Mouse (Mus musculus): ENCODE results near the gene Prss29. TPM values are rescaled to one million over a fixed set of nuclear protein-coding genes. Genes with fewer than 3 reads are reported as not detected.

The Prss29 gene
- total and polyA plus RNA-seq, 3 experiments, result not detected

DNA sequence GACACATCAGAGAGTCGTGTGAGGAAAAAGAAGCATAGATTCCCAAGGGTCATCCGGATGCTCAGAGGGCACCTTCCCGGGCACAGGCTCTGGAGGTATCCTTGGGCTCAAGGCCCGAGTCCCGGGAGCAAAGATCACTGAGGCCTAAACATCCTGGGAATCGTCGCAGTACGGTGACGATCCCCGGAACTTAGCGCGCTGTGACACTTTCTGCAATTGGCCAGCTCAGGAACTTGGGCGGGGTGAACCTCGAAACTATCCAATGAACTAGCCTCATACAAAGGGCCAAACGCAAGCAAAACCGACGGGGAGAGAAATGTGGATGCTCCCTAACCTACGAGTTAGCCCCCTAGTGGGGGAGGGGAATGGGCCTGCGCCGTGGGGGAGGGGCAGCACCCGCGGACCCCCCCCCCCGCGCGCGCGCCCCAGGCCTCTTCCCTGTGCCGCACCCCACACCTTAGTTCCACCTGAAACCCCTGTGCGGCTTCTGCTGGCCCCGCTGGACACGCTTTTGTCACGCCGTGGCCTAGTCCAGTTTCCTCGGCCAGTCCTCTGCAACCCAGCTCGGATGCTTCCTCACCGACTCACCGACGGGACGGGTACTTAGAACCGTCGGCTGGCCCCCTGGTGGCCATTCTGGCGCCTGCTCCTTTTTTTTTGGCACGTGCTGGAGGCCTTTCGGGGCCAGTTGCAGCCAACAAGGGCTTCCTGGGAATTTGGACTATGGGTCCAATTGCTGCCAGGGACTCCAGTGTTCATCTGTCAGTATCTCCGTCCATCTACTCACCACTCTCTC is 44.5 kb upstream of the Prss29 start:
- Histone ChIP-seq H3K36me3 (ENCODE audit: control insufficient read depth in 1 of 2, insufficient read depth in 2 of 2, low read length in 2 of 2) (peaks cover 9 to 18% of the 10 kb centered on the region in 2 experiments), H3K9ac (ENCODE audit: control insufficient read depth, low read depth, low read length, poor library complexity, severe bottlenecking) (peak overlapping the region; percentile 95), H3K27ac (ENCODE audit: control insufficient read depth, low read depth, low read length) (peak overlapping the region; percentile 96), H3K4me1 (ENCODE audit: control insufficient read depth in 1 of 2, insufficient read depth in 2 of 2, low read length in 2 of 2) (peaks cover 9 to 32% of the 10 kb centered on the region in 2 experiments), H3K79me2 (ENCODE audit: control insufficient read depth, insufficient read depth, low read length, poor library complexity) (peaks cover 45% of the 10 kb centered on the region), H3K27me3 (ENCODE audit: control insufficient read depth in 1 of 2, insufficient read depth in 2 of 2, low read length in 2 of 2) (no peaks in the 10 kb centered on the region), H3K9me3 (replicated peaks; ENCODE audit: insufficient read depth, low read length) (no peaks in the 10 kb centered on the region), H3K4me3 (ENCODE audit: control insufficient read depth in 1 of 2, insufficient read depth in 1 of 2, low read depth in 2 of 2, low read length in 2 of 2) (peak overlapping the region; percentile 81 to 91)
- DNase-seq (ENCODE audit: low read depth, low spot score), result peak; percentile 99
- TF ChIP-seq ETS1 (IDR thresholded peaks at IDR 0.05; ENCODE audit: low read depth, low read length) (peak; percentile 32), TCF12 (IDR thresholded peaks at IDR 0.05; ENCODE audit: low read depth, low read length) (peak; percentile 41; the same call in 1 of the 2 replicates), TBP (IDR thresholded peaks at IDR 0.05; ENCODE audit: low read depth, low read length) (peak; percentile 23; the same call in 1 of the 2 replicates), USF1 (IDR thresholded peaks at IDR 0.05; ENCODE audit: low read depth, low read length) (peak; percentile 75), RAD21 (IDR thresholded peaks at IDR 0.05; ENCODE audit: low read depth, low read length) (peak; percentile 2; the same call in 1 of the 2 replicates), SMC3 (IDR thresholded peaks at IDR 0.05; ENCODE audit: low read depth, low read length) (peak; percentile 36), TAL1 (IDR thresholded peaks at IDR 0.05; ENCODE audit: low read length) (no peak), GATA1 (IDR thresholded peaks at IDR 0.05; ENCODE audit: low read depth, low read length) (no peak), MAX (IDR thresholded peaks at IDR 0.05; ENCODE audit: low read length) (peak; percentile 86), MXI1 (IDR thresholded peaks at IDR 0.05; ENCODE audit: low read depth, low read length) (peak; percentile 83), NRF1 (IDR thresholded peaks at IDR 0.05; ENCODE audit: insufficient read depth, low read depth, low read length, poor library complexity, severe bottlenecking) (0 out of 2 replicates have a peak, but pooled peaks have one; percentile 24), SIN3A (IDR thresholded peaks at IDR 0.05; ENCODE audit: low read length) (peak; percentile 24; the same call in 1 of the 2 replicates), ZC3H11A (IDR thresholded peaks at IDR 0.05; ENCODE audit: low read depth, low read length) (no peak), ZNF384 (IDR thresholded peaks at IDR 0.05; ENCODE audit: low read depth, low read length) (peak; percentile 99), HCFC1 (IDR thresholded peaks at IDR 0.05; ENCODE audit: low read depth, low read length) (peak; percentile 69), MEF2A (IDR thresholded peaks at IDR 0.05; ENCODE audit: extremely low read depth, insufficient replicate concordance, low read depth, low read length, poor library complexity, severe bottlenecking) (no peak), CTCF (IDR thresholded peaks at IDR 0.05 in 2 of 3, conservative IDR thresholded peaks at IDR 0.05 in 1 of 3; ENCODE audit: control insufficient read depth in 1 of 3, insufficient read depth in 1 of 3, low read depth in 2 of 3, low read length in 3 of 3, poor library complexity in 1 of 3, severe bottlenecking in 1 of 3) (peak; percentile 45 to 69 (median 63)), MAZ (IDR thresholded peaks at IDR 0.05; ENCODE audit: low read depth, low read length) (peak; percentile 92), JUND (IDR thresholded peaks at IDR 0.05; ENCODE audit: low read depth, low read length) (no peak), CHD2 (IDR thresholded peaks at IDR 0.05; ENCODE audit: low read length) (peak; percentile 91), E2F4 (IDR thresholded peaks at IDR 0.05; ENCODE audit: borderline replicate concordance, low read depth, low read length) (no peak), BHLHE40 (IDR thresholded peaks at IDR 0.05; ENCODE audit: borderline replicate concordance, low read depth, low read length) (peak; percentile 97), POLR2AphosphoS2 (IDR thresholded peaks at IDR 0.05; ENCODE audit: low read length) (no peak), MYC (IDR thresholded peaks at IDR 0.05; ENCODE audit: low read depth, low read length) (peak; percentile 91), KAT2A (conservative IDR thresholded peaks at IDR 0.05; ENCODE audit: low read depth, low read length) (peak; percentile 54), GABPA (IDR thresholded peaks at IDR 0.05; ENCODE audit: low read depth, low read length) (peak; percentile 95; the same call in 1 of the 2 replicates), POLR2A (IDR thresholded peaks at IDR 0.05; ENCODE audit: control insufficient read depth in 1 of 2, insufficient read depth in 1 of 2, low read depth in 1 of 2, low read length in 2 of 2, poor library complexity in 1 of 2) (peak in 1 of 2 experiments; percentile 57; a peak in 1 of 4 replicates)
